Comparison of ENCODE assay signal across 8 mouse cellular contexts in the genomic region with DNA sequence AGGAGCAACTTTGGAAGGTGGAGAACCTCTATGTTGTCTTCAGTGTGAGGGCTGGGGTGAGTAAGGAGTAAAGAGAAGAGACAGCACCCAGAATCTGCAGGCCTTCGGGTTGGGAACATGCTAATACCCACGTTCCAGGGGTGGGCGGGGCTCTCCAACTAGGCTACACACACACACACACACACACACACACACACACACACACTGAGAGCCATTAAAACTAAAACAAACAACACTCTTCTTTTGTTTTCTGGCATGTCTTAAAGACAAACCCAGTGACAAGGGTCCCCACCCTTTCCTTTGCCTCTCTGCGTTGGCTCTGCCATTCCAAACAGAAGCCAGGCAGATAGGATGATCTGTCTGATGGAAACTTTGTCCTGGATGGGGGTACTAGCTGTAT. TPM values are rescaled to one million over a fixed set of nuclear protein-coding genes. Genes with fewer than 3 reads are reported as not detected.
DNase-seq lines count a peak whose midpoint lies in the region; ATAC-seq and TF ChIP-seq lines count a peak whose summit lies in the region.

No protein-coding gene starts in this region.

- no peak for TF ChIP-seq CTCF in left cerebral cortex, adult 2 months (IDR thresholded peaks at IDR 0.05)

- H3K9me3 ChIP-seq in embryonic facial prominence, embryonic 15.5 days (replicated peaks), result no peaks in the 10 kb centered on the region
- H3K9me3 ChIP-seq in heart, embryonic 11.5 days (replicated peaks; ENCODE audit: control insufficient read depth, low read length), result no peaks in the 10 kb centered on the region
- H3K9me3 ChIP-seq in kidney, embryonic 15.5 days (replicated peaks), result no peaks in the 10 kb centered on the region

- peaks cover 28% of the 10 kb centered on the region for H3K4me1 ChIP-seq in embryonic facial prominence, embryonic 15.5 days
- peaks cover 49% of the 10 kb centered on the region for H3K4me1 ChIP-seq in heart, embryonic 11.5 days (ENCODE audit: control insufficient read depth, insufficient read depth, low read length)
- H3K4me1 ChIP-seq in kidney, embryonic 15.5 days, result peaks cover 74% of the 10 kb centered on the region

- intact Hi-C loops in left cerebral cortex, adult 2 months (cut with DNase I), result loop anchor here (5.0 kb wide), 1 partner anchor 85 kb away; no protein-coding TSS in a partner anchor

- no peak for ATAC-seq in embryonic facial prominence, embryonic 15.5 days (ENCODE audit: insufficient number of reproducible peaks, low FRiP score, low TSS enrichment, low read depth)
- ATAC-seq in heart, embryonic 11.5 days (replicated peaks; ENCODE audit: insufficient number of reproducible peaks, low FRiP score, low TSS enrichment), result no peak
- no peak for ATAC-seq in kidney, embryonic 15.5 days (replicated peaks; ENCODE audit: low FRiP score)

- no peak overlapping the region for H3K9ac ChIP-seq in embryonic facial prominence, embryonic 15.5 days
- peak overlapping the region; percentile 84 for H3K9ac ChIP-seq in heart, embryonic 11.5 days (ENCODE audit: low read depth, low read length)
- H3K9ac ChIP-seq in kidney, embryonic 15.5 days, result no peak overlapping the region; the same call in 1 of the 2 replicates

- no peaks in the 10 kb centered on the region for H3K36me3 ChIP-seq in embryonic facial prominence, embryonic 15.5 days
- H3K36me3 ChIP-seq in heart, embryonic 11.5 days (ENCODE audit: control insufficient read depth, insufficient read depth, low read length), result no peaks in the 10 kb centered on the region
- no peaks in the 10 kb centered on the region for H3K36me3 ChIP-seq in kidney, embryonic 15.5 days

- WGBS in embryonic facial prominence, embryonic 15.5 days, result 60% methylated on average over 4 of the region's 4 CpGs
- 66% methylated on average over 4 of the region's 4 CpGs for WGBS in heart, embryonic 11.5 days (ENCODE audit: insufficient replicate concordance)
- WGBS in kidney, embryonic 15.5 days, result 75% methylated on average over 4 of the region's 4 CpGs

- DNase-seq in lung, postnatal 4 days, result peak; percentile 50 to 70
- no peak for DNase-seq in ovary, adult 18-20 months (ENCODE audit: low spot score)
- DNase-seq in left cerebral cortex, adult 2 months (ENCODE audit: extremely low spot score in 1 of 2, low spot score in 2 of 2), result no peak
- DNase-seq in layer of hippocampus, postnatal 36 days, result no peak
- DNase-seq in gastrocnemius, postnatal 4 days (ENCODE audit: low spot score in 2 of 2), result no peak

- peaks cover 3% of the 10 kb centered on the region; the same call in 1 of the 2 replicates for H3K27me3 ChIP-seq in embryonic facial prominence, embryonic 15.5 days
- H3K27me3 ChIP-seq in heart, embryonic 11.5 days (ENCODE audit: control insufficient read depth, insufficient read depth, low read length), result no peaks in the 10 kb centered on the region
- no peaks in the 10 kb centered on the region for H3K27me3 ChIP-seq in kidney, embryonic 15.5 days

- peak overlapping the region; percentile 99 for H3K4me2 ChIP-seq in embryonic facial prominence, embryonic 15.5 days (replicated peaks)
- H3K4me2 ChIP-seq in heart, embryonic 11.5 days, result peak overlapping the region; percentile 75
- H3K4me2 ChIP-seq in kidney, embryonic 15.5 days, result peak overlapping the region; percentile 96

- H3K4me3 ChIP-seq in embryonic facial prominence, embryonic 15.5 days (replicated peaks), result peak overlapping the region; percentile 67
- H3K4me3 ChIP-seq in heart, embryonic 11.5 days (ENCODE audit: low read depth, low read length), result peak overlapping the region; percentile 75
- peak overlapping the region; percentile 76 for H3K4me3 ChIP-seq in kidney, embryonic 15.5 days (replicated peaks)
- H3K4me3 ChIP-seq in left cerebral cortex, adult 2 months, result no peak overlapping the region

- H3K27ac ChIP-seq in embryonic facial prominence, embryonic 15.5 days (replicated peaks), result no peak overlapping the region
- H3K27ac ChIP-seq in heart, embryonic 11.5 days (ENCODE audit: low read depth, low read length), result no peak overlapping the region; the same call in 1 of the 2 replicates
- H3K27ac ChIP-seq in kidney, embryonic 15.5 days, result peak overlapping the region; percentile 38; the same call in 1 of the 2 replicates
- H3K27ac ChIP-seq in left cerebral cortex, adult 2 months, result no peak overlapping the region

RNA-seq across cellular contexts. Expression of gene Tspan18, which starts 2.0 kb away (rescaled TPM):
- 25.5 and 27.6 TPM in 2 replicates for polyA plus RNA-seq in embryonic facial prominence, embryonic 15.5 days (2015; fragmentation: Nextera tagmentation; extraction: Ambion mirVana)
- polyA plus RNA-seq in heart, embryonic 11.5 days (2014; fragmentation: Nextera tagmentation; extraction: Ambion mirVana), result 75.5 and 84.5 TPM in 2 replicates
- 41.0 and 44.8 TPM in 2 replicates for polyA plus RNA-seq in kidney, embryonic 15.5 days (2015; fragmentation: Nextera tagmentation; extraction: Ambion mirVana)
- 1 to 10 TPM; 1.5 to 3.0 TPM for total RNA-seq in left cerebral cortex, adult 2 months (2021)
- 10 to 100 TPM; 40.8 to 43.2 TPM for total RNA-seq in layer of hippocampus, postnatal 36 days (2021)
- total RNA-seq in gastrocnemius, postnatal 4 days (2021), result 10 to 100 TPM; 26.3 to 26.9 TPM

Comparison
In these comparisons a context has a peak if more than half of its experiments do, and no peak if none do; other contexts are left out.
1. DNase-seq: peak in lung, postnatal 4 days (2 of 2); none in ovary, adult 18-20 months (single experiment), left cerebral cortex, adult 2 months (0 of 2), layer of hippocampus, postnatal 36 days (0 of 2) and gastrocnemius, postnatal 4 days (0 of 2).
2. RNA of gene Tspan18, which starts 2.0 kb away (total RNA-seq): 40.8 to 43.2 TPM in layer of hippocampus, postnatal 36 days and 26.3 to 26.9 TPM in gastrocnemius, postnatal 4 days; 1.5 to 3.0 TPM in left cerebral cortex, adult 2 months; every median in the first group is over 4 times any median in the second.
3. Peak in every context shown above with its lines, with median percentiles within 50 percentile points of each other: H3K4me2 ChIP-seq.